Mouse (Mus musculus) B cell, adult 67 days (primary cell): ENCODE results near the gene Ankrd6. TPM values are rescaled to one million over a fixed set of nuclear protein-coding genes. Genes with fewer than 3 reads are reported as not detected.

Experiments
- total RNA-seq, 2 experiments: library from RNA; stranded (reverse); gene quantifications; 4 replicates each; pipeline ENCODE4 v1.2.4; 2023

The Ankrd6 gene
- total RNA-seq = 1 to 10 TPM in 1 of 2 experiments, under 1 TPM in 1; 0.70 to 1.2 TPM

DNA sequence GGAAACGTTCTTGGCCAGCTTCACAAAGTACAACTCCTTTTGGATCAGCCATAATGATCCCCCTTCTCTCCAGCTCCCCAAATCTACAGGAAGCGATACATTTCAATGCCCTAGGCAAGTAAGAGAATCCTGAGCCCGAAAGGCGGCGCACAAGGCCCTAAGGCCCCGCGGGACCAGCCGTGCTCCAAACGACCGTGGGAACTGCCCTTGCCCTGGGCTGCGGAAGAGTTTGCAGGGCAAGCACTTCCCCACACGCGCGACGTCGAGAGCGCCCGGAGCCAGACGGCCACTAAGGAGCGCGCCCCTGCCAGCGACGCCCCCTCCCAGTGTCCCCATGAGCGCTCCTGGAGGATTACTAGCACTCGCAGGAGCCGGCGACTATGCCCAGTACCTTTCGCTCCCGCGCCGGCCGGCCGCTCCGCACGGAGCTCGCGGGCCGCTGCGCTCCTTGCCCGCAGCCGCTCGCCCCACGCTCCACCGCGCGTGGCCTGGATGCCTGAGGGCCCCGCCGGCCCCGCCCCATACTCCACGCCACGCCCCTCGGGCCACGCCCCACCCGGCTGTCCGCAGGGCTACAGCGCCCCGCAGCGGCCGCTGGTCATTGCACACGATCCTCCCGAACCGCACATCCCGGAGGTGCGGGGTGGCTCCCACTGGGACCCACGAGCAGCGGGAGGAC, at the start of gene Ankrd6:
Gene Ankrd6, minus strand, starts transcription at position 486 of the 679 bp plus-strand sequence.

DNA sequence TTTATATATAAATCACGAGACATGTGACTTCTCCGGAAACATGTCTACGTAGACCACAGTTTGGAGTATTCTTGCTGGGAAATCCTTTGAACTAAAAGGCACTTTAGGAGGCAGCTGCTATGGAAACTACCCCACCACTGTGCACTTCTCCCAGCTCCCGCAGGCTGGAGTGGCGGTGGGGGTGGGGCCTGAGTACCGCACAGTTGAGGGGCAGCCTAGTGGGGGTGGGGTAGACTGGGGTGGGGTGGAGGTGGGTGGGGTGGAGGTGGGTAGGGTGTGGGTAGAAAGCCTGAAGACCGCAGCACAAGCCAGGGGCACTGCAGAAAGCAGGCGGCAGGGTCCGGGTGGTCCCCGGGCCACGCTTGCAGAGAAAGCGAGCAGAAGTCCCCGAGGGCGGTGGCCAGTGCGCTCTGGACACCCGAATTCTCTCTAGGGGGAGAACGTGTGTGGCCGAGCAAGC, 32.1 kb upstream of the Ankrd6 start, which contains the start of gene Rragd:
Gene Rragd, plus strand, starts transcription at position 322 of the 460 bp plus-strand sequence.

DNA sequence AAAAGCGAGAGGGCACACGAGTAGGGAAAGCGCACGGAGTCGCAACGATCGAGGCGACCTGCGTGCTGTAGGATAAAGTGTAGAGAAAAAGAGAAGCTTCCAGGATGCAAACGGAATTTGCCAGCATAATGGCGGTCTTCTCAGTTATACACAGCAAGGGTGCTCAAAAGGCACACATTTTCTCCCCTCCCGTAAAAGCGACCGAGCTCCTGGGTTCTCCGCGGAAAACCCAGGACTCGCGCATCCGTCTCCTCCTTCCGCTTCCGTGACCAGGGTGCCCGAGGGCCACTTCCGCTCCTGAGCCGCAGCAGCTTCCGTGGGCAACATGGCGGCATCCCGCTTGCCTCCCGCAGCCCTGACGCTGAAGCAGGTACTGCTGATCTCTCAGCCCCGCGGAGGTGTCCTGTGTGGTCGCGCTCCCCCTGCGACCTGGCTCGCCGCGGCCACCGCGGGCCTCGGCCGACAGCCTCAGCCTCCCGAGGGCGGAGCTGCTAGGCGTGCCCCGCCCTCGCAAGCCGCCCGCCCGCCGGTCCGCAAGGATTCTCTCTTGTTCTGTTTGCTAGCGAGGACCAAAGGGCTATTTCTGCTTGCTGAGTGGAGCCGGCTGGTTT, 150.6 kb downstream of the Ankrd6 start, which contains the start of gene Lyrm2:
Gene Lyrm2, plus strand, starts transcription at position 288 of the 611 bp plus-strand sequence.

Other genes starting within 250 kb of the Ankrd6 start
- gene Lyrm2, start 150.6 kb downstream of the Ankrd6 start, total RNA-seq = 10 to 100 TPM; 29.8 to 31.7 TPM
- 1 to 10 TPM; 1.2 to 2.3 TPM for gene Rragd, start 32.2 kb upstream of the Ankrd6 start, total RNA-seq
- 10 to 100 TPM; 90.2 to 94.7 TPM for gene Ube2j1, start 80.6 kb upstream of the Ankrd6 start, total RNA-seq
- under 1 TPM; 0.42 to 0.55 TPM for gene Gabrr2, start 112.2 kb upstream of the Ankrd6 start, total RNA-seq
- gene Gabrr1, start 181.7 kb upstream of the Ankrd6 start, total RNA-seq = not detected
- not detected for gene Pm20d2, start 238.9 kb upstream of the Ankrd6 start, total RNA-seq